Mouse (Mus musculus): ENCODE measurements around the gene Fat3. TPM values are rescaled to one million over a fixed set of nuclear protein-coding genes. Genes with fewer than 3 reads are reported as not detected.

The Fat3 gene
- polyA plus RNA-seq, 1 experiment = not detected

GRCm38 (mm10) chr9:16002991-16003390 lies 498.1 kb downstream of the Fat3 start:
- no peak for TF ChIP-seq GATA1 (IDR thresholded peaks at IDR 0.05; ENCODE audit: low read length)

GRCm38 (mm10) chr9:15994762-15995161 lies 506.3 kb downstream of the Fat3 start:
- TF ChIP-seq GATA1 (IDR thresholded peaks at IDR 0.05; ENCODE audit: low read length) = no peak

GRCm38 (mm10) chr9:15994177-15994576 lies 506.9 kb downstream of the Fat3 start:
- TF ChIP-seq GATA1 (IDR thresholded peaks at IDR 0.05; ENCODE audit: low read length) = no peak

GRCm38 (mm10) chr9:15992158-15992846 lies 508.8 kb downstream of the Fat3 start:
- TF ChIP-seq GATA1 (IDR thresholded peaks at IDR 0.05; ENCODE audit: low read length) = no peak

GRCm38 (mm10) chr9:15978317-15978716 lies 522.8 kb downstream of the Fat3 start:
- TF ChIP-seq GATA1 (IDR thresholded peaks at IDR 0.05; ENCODE audit: low read length) = no peak

GRCm38 (mm10) chr9:15976959-15977663 lies 524.0 kb downstream of the Fat3 start:
- TF ChIP-seq GATA1 (IDR thresholded peaks at IDR 0.05; ENCODE audit: low read length) = no peak

- TF ChIP-seq GATA1 (IDR thresholded peaks at IDR 0.05; ENCODE audit: low read length) = no peak
Measured at GRCm38 (mm10) chr9:15975999-15976398, 525.1 kb downstream of the Fat3 start.

GRCm38 (mm10) chr9:15972201-15972600 lies 528.9 kb downstream of the Fat3 start:
- TF ChIP-seq GATA1 (IDR thresholded peaks at IDR 0.05; ENCODE audit: low read length) = no peak

GRCm38 (mm10) chr9:15971393-15971792 lies 529.7 kb downstream of the Fat3 start:
- no peak for TF ChIP-seq GATA1 (IDR thresholded peaks at IDR 0.05; ENCODE audit: low read length)

- no peak for TF ChIP-seq GATA1 (IDR thresholded peaks at IDR 0.05; ENCODE audit: low read length)
Measured at GRCm38 (mm10) chr9:15964198-15964597, 536.9 kb downstream of the Fat3 start.

GRCm38 (mm10) chr9:15962886-15963285 lies 538.2 kb downstream of the Fat3 start:
- no peak for TF ChIP-seq GATA1 (IDR thresholded peaks at IDR 0.05; ENCODE audit: low read length)

GRCm38 (mm10) chr9:15958224-15958787 lies 542.8 kb downstream of the Fat3 start:
- no peak for TF ChIP-seq GATA1 (IDR thresholded peaks at IDR 0.05; ENCODE audit: low read length)

GRCm38 (mm10) chr9:15957816-15958215 lies 543.3 kb downstream of the Fat3 start:
- no peak for TF ChIP-seq GATA1 (IDR thresholded peaks at IDR 0.05; ENCODE audit: low read length)

GRCm38 (mm10) chr9:15955147-15955782 lies 545.8 kb downstream of the Fat3 start:
- TF ChIP-seq GATA1 (IDR thresholded peaks at IDR 0.05; ENCODE audit: low read length) = no peak

GRCm38 (mm10) chr9:15954338-15954704 lies 546.8 kb downstream of the Fat3 start:
- no peak for TF ChIP-seq GATA1 (IDR thresholded peaks at IDR 0.05; ENCODE audit: low read length)

Data from G1E-ER4 (cell line).